Mouse (Mus musculus): ENCODE results near the gene Crebl2.

The Crebl2 gene

GRCm38 (mm10) chr6:134829786-134830700, at the start of gene Crebl2:
TSS of gene Crebl2 (plus strand) at chr6:134830154.
- DNase-seq (ENCODE audit: low spot score in 2 of 2) = peak; percentile 96 to 100

GRCm38 (mm10) chr6:134781494-134781913, 48.5 kb upstream of the Crebl2 start:
- no peak for DNase-seq (ENCODE audit: low spot score in 2 of 2)

- no peak for DNase-seq (ENCODE audit: low spot score in 2 of 2)
These were observed 47.1 kb upstream of the Crebl2 start for GRCm38 (mm10) chr6:134782900-134783299.

GRCm38 (mm10) chr6:134786426-134786825, 43.5 kb upstream of the Crebl2 start:
- DNase-seq (ENCODE audit: low spot score in 2 of 2) = no peak

GRCm38 (mm10) chr6:134789100-134789499, 40.9 kb upstream of the Crebl2 start:
- no peak for DNase-seq (ENCODE audit: low spot score in 2 of 2)

- DNase-seq (ENCODE audit: low spot score in 2 of 2) = peak in 1 of 2 experiments; percentile 7
These were observed 38.5 kb upstream of the Crebl2 start for GRCm38 (mm10) chr6:134791251-134792118.

GRCm38 (mm10) chr6:134792141-134793045, 37.6 kb upstream of the Crebl2 start, which contains the start of gene Dusp16:
TSS of gene Dusp16 (minus strand) at chr6:134792625.
- DNase-seq (ENCODE audit: low spot score in 2 of 2) = peak; percentile 67 to 88

GRCm38 (mm10) chr6:134793046-134793806, 36.7 kb upstream of the Crebl2 start:
- peak in 1 of 2 experiments; percentile 26 for DNase-seq (ENCODE audit: low spot score in 2 of 2)

GRCm38 (mm10) chr6:134793911-134794520, 35.9 kb upstream of the Crebl2 start:
- DNase-seq (ENCODE audit: low spot score in 2 of 2) = peak in 1 of 2 experiments; percentile 84

- DNase-seq (ENCODE audit: low spot score in 2 of 2) = no peak
These were observed 33.7 kb upstream of the Crebl2 start for GRCm38 (mm10) chr6:134796297-134796696.

- no peak for DNase-seq (ENCODE audit: low spot score in 2 of 2)
These were observed 28.5 kb upstream of the Crebl2 start for GRCm38 (mm10) chr6:134801483-134801882.

GRCm38 (mm10) chr6:134802641-134803043, 27.3 kb upstream of the Crebl2 start:
- DNase-seq (ENCODE audit: low spot score in 2 of 2) = no peak

- DNase-seq (ENCODE audit: low spot score in 2 of 2) = no peak
These were observed 25.1 kb upstream of the Crebl2 start for GRCm38 (mm10) chr6:134804736-134805277.

- no peak for DNase-seq (ENCODE audit: low spot score in 2 of 2)
These were observed 23.8 kb upstream of the Crebl2 start for GRCm38 (mm10) chr6:134806130-134806529.

GRCm38 (mm10) chr6:134807091-134807490, 22.9 kb upstream of the Crebl2 start:
- DNase-seq (ENCODE audit: low spot score in 2 of 2) = no peak

- DNase-seq (ENCODE audit: low spot score in 2 of 2) = no peak
These were observed 22.2 kb upstream of the Crebl2 start for GRCm38 (mm10) chr6:134807794-134808193.

- DNase-seq (ENCODE audit: low spot score in 2 of 2) = no peak
These were observed 16.9 kb upstream of the Crebl2 start for GRCm38 (mm10) chr6:134813066-134813465.

- no peak for DNase-seq (ENCODE audit: low spot score in 2 of 2)
These were observed 12.7 kb upstream of the Crebl2 start for GRCm38 (mm10) chr6:134817051-134817928.

GRCm38 (mm10) chr6:134819741-134820140, 10.2 kb upstream of the Crebl2 start:
- DNase-seq (ENCODE audit: low spot score in 2 of 2) = no peak

Measured in left cerebral cortex, adult 9 months (tissue).